Mouse (Mus musculus) ES-Bruce4 (cell line): ENCODE data around the gene Slc22a5. TPM values are rescaled to one million over a fixed set of nuclear protein-coding genes. Genes with fewer than 3 reads are reported as not detected.
"Not testable (repeated sequence)": the region's sequence is repeated elsewhere in the genome, so short reads cannot be mapped to it uniquely, and the experiment has no call there.

Experiments
- H3K27ac ChIP-seq: 2 replicates; pipeline ENCODE4 v1.5.1; 2012; ENCODE audit warnings: low read length, inconsistent platforms; ENCODE audit not compliant: insufficient read depth
- H3K27me3 ChIP-seq: 2 replicates; pipeline ENCODE4 v1.6.1; 2012; ENCODE audit warnings: mild to moderate bottlenecking, low read length, inconsistent platforms; ENCODE audit not compliant: control insufficient read depth, poor library complexity, insufficient read depth, severe bottlenecking
- H3K36me3 ChIP-seq: 2 replicates; pipeline ENCODE4 v1.6.1; 2012; ENCODE audit warnings: inconsistent platforms, mild to moderate bottlenecking, low read length, moderate library complexity; ENCODE audit not compliant: control insufficient read depth, poor library complexity, insufficient read depth, severe bottlenecking
- H3K4me1 ChIP-seq: one replicate; pipeline ENCODE4 v1.8.1; 2011; ENCODE audit warnings: low read length; ENCODE audit not compliant: control insufficient read depth, insufficient read depth
- H3K4me3 ChIP-seq: 2 replicates; pipeline ENCODE4 v1.5.1; 2011; ENCODE audit warnings: low read depth, mild to moderate bottlenecking, low read length
- H3K9ac ChIP-seq: 2 replicates; pipeline ENCODE4 v1.6.1; 2012; ENCODE audit warnings: low read depth, mild to moderate bottlenecking, inconsistent platforms; ENCODE audit not compliant: poor library complexity, severe bottlenecking
- H3K9me3 ChIP-seq: replicated peaks from 2 replicates; pipeline ENCODE4 v1.6.1; 2012; ENCODE audit warnings: mild to moderate bottlenecking, low read length, inconsistent platforms; ENCODE audit not compliant: control insufficient read depth, poor library complexity, insufficient read depth, severe bottlenecking
- CTCF ChIP-seq: IDR thresholded peaks from one replicate; pipeline ENCODE4 v1.8.1; 2011; ENCODE audit warnings: low read depth, low read length
- EP300 ChIP-seq: IDR thresholded peaks from 2 replicates; pipeline ENCODE4 v1.6.1; 2011; ENCODE audit warnings: low read depth, low read length; ENCODE audit not compliant: insufficient read depth
- POLR2A ChIP-seq: IDR thresholded peaks from one replicate; pipeline ENCODE4 v1.8.1; 2011; ENCODE audit warnings: low read length; ENCODE audit not compliant: insufficient read depth
- polyA plus RNA-seq: library from polyadenylated mRNA; stranded (reverse); fragments of >200 nt; gene quantifications from 2 replicates; pipeline ENCODE4 v1.2.4, GENCODE M21; 2011; ENCODE audit warnings: low read depth; ENCODE audit not compliant: missing spikeins, insufficient read depth, insufficient read length

Gene Slc22a5
- polyA plus RNA-seq, 1 experiment = 7.7 TPM

DNA sequence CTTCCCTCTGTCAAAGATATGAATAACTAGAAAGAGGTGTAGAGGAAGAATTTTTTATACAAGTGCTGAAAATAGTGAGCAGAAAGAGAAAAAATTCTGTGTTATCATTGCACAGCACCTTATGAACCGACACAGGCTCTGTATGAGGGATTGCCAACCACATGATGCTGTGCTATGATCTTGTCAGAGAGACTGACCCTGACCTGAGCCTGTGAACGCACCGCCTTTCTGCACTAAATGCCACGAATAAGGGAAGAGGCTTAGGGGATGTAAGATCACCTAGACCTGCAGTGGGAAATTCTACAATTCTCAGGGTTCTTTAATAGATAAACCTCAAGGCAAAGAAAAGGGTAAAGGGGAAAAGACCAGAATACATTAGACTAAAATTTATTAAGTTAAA is 15.0 kb downstream of the Slc22a5 start:
- no peaks in the 10 kb centered on the region for H3K27me3 ChIP-seq
- peaks cover 2% of the 10 kb centered on the region for H3K4me1 ChIP-seq
- H3K27ac ChIP-seq = no peak overlapping the region
- H3K36me3 ChIP-seq = no peaks in the 10 kb centered on the region; the same call in 1 of the 2 replicates
- H3K4me3 ChIP-seq = no peak overlapping the region
- H3K9ac ChIP-seq = no peak overlapping the region
- no peaks in the 10 kb centered on the region for H3K9me3 ChIP-seq
- TF ChIP-seq EP300 (no peak), POLR2A (no peak), CTCF (no peak)

DNA sequence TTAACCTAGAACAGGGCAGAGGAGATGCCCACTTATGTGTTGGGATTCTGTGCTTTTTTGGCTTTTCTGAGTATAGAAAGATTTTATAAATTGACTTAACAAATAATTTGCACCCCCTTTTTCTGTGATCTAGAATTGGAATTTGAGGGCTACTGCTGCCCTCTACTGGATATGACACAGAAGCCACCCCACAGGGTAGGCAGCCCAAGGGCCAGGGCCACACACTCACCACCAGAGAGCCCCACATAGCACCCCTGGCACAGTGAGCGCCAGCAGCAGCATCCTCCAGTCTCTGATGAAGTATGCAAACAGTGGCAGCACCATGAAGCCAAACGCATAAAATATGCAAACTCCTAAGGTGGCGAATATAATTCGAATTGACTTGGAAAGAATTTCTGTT is 16.8 kb downstream of the Slc22a5 start:
- H3K36me3 ChIP-seq = no peaks in the 10 kb centered on the region; the same call in 1 of the 2 replicates
- peaks cover 2% of the 10 kb centered on the region for H3K4me1 ChIP-seq
- H3K4me3 ChIP-seq = no peak overlapping the region
- TF ChIP-seq POLR2A = no peak
- peak; percentile 54 for TF ChIP-seq CTCF
- no peak for TF ChIP-seq EP300
- H3K9ac ChIP-seq = no peak overlapping the region
- no peak overlapping the region for H3K27ac ChIP-seq
- no peaks in the 10 kb centered on the region for H3K27me3 ChIP-seq
- H3K9me3 ChIP-seq = no peaks in the 10 kb centered on the region

DNA sequence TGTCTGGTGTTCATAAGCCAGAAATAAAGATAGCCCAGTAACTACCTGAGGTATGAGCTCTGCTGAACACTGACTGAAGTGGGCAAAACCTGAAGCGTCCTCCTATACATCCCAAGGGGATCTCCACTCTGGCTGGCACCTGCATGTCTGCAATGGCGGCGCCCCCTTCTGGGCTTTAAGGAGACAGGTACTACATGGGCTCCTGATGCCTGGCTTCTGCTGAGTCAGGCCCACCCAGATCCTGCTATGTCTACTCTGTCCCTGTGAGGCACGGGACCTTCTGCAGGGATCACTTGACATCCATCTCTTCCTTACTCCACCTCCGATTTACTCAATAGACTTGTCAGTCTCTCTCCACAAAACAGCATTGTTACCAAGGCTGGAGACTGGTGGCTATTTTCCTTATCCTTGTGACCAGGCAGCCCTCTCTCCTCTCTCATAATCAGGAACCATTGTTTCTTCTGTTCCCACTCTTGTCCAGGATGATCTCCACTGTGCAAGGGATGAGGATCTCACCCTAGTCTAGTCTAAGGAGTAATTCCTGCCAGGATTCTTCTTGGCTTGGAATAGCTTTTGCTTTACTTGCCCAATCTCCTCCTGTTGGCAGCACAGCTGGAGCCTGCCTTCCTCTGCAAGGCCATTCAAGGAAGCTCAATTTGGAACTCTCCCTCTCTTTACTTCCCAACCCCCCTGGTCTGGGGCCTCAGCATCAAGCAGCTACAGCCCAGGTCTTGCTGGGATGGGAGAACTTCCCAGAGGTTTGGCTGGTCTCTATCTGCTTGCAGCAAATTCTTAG is 17.4 kb downstream of the Slc22a5 start:
- not testable (repeated sequence) for H3K27ac ChIP-seq, H3K4me1 ChIP-seq, H3K9me3 ChIP-seq, H3K27me3 ChIP-seq, H3K36me3 ChIP-seq, H3K9ac ChIP-seq, H3K4me3 ChIP-seq
- peak; percentile 49 for TF ChIP-seq CTCF

DNA sequence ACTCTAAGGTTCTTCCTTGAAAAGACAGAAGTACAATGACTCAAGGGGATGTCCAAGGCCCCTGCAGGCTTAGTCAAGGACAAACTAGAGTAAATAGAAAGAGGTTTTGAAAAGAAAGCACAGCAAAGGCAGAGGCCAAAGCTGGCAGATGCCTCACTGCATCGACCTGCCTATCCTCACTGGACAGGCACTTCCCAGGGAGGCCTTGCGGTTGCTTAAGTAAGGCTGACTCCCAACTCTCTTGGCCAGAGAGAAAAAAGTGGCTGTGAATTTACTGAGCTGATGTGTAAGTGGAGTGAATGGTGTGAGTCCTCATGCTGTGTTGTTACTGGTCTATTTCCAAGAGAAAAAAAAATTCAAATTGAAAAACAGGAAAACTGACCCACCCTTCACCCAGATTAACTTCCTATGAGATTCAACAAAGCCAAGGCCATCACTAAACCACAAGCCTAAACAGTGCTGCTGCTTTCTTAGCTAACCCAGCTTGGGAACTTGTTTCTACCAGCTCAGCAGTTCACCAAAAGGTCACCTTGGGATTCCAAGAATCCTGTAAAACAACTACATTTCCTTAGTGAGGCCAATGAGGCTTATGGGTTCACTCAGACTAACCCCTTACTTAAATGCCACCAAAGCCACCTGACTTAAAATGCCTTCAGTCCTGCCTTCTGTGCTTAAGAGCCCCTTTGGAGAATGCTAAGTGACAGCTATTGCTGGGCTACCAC is 19.5 kb downstream of the Slc22a5 start:
- TF ChIP-seq POLR2A (no peak), CTCF (no peak), EP300 (no peak)
- H3K4me1 ChIP-seq = peaks cover 2% of the 10 kb centered on the region
- H3K9me3 ChIP-seq = no peaks in the 10 kb centered on the region
- H3K4me3 ChIP-seq = no peak overlapping the region
- H3K27me3 ChIP-seq = no peaks in the 10 kb centered on the region
- H3K36me3 ChIP-seq = no peaks in the 10 kb centered on the region; the same call in 1 of the 2 replicates
- H3K9ac ChIP-seq = no peak overlapping the region
- H3K27ac ChIP-seq = no peak overlapping the region

DNA sequence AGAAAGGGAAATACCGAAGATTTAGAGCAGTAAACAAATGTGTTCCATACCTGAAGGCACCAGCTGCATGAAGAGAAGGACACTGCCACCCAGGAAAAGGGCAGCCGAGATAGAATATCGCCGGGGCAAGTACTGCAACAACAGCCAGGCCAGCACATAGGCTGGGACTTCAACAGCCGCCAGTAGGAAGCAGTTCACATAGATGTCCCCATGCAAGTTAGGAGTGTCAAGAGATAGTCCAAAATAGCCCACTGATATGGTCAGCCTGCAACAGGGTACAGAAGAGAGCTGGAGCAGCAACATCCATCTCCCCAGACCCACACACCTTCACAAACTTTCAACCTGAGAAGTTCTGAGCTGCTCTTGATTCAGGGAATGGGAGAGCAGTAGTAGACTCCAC is 22.3 kb downstream of the Slc22a5 start:
- H3K27me3 ChIP-seq = no peaks in the 10 kb centered on the region
- TF ChIP-seq POLR2A (no peak), CTCF (no peak), EP300 (no peak)
- no peaks in the 10 kb centered on the region for H3K9me3 ChIP-seq
- no peak overlapping the region for H3K27ac ChIP-seq
- H3K9ac ChIP-seq = no peak overlapping the region
- H3K4me3 ChIP-seq = no peak overlapping the region
- H3K4me1 ChIP-seq = peaks cover 2% of the 10 kb centered on the region
- H3K36me3 ChIP-seq = no peaks in the 10 kb centered on the region; the same call in 1 of the 2 replicates

DNA sequence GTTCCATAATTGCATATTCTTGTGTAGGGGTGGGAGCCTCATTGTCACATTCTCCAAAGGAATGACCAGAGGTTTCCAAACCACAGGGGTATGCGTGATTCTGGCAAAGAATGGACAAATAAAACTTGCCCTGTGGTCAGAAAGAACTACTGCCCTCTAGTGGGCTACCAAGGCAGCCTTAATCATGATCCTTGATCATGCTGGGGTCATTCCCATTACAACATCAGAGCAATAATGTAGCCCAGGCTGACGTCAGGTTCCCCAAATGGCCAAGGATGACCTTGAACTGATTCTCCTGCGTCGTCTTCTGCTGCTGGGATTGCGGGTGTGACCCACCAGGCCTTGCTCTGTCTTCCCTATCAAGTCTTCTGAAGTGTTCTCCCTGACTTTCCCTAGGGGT is 23.1 kb downstream of the Slc22a5 start:
- not testable (repeated sequence) for H3K4me1 ChIP-seq, H3K9ac ChIP-seq, H3K27ac ChIP-seq, H3K4me3 ChIP-seq, H3K9me3 ChIP-seq, H3K27me3 ChIP-seq, H3K36me3 ChIP-seq

DNA sequence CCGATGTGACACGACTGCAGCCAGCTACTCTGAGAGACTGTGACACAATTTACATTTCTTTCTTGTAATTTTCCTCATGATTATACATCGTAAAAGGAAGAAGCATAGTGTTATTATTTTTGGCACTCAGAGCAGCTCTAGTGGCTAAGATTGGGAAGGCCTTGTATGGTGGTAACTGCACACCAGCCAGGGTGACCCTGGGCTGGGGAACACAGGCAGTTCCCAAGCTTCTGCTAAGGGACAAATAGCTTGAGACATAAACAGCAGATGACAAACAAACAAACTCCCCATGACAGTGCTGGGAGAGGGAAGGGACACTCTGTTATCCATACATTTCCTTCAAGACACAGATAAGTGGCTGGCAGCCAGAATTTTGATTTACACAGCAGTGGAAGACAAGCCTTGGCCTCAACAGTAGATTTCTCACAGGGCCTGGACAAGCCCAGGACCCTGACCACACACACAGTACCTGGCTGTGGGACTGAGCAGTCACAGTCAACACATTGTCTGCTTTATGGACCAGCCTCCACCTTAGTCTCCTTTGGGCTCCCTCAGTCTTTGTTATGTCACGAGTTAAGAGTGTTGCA is 26.6 kb downstream of the Slc22a5 start:
- not testable (repeated sequence) for H3K27me3 ChIP-seq, H3K9me3 ChIP-seq, H3K4me1 ChIP-seq, H3K36me3 ChIP-seq, H3K27ac ChIP-seq, H3K4me3 ChIP-seq, H3K9ac ChIP-seq

DNA sequence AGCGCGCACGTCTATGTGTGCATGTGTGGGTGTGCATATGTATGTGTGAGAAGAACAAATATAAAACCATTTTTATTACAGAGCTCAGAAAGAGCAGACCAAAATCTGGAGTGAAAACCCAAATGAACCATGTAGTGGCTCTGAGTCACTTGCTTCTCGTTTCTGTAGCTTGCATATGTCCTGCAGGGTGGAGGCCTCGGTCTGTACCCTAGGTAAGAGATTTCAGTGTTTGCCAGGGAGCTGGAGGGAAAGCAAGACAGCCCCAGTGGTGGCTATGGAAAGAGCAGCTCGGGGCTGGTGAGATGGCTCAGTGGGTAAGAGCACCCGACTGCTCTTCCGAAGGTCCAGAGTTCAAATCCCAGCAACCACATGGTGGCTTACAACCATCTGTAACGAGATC is 30.5 kb downstream of the Slc22a5 start:
- H3K4me3 ChIP-seq, H3K36me3 ChIP-seq, H3K9ac ChIP-seq, H3K27me3 ChIP-seq, H3K27ac ChIP-seq, H3K4me1 ChIP-seq, H3K9me3 ChIP-seq: not testable (repeated sequence)
